Mouse (Mus musculus): ENCODE data around the gene Arv1.
A peak's percentile ranks its signal among the peaks of the same experiment; 100 is the strongest.

Gene Arv1

DNA sequence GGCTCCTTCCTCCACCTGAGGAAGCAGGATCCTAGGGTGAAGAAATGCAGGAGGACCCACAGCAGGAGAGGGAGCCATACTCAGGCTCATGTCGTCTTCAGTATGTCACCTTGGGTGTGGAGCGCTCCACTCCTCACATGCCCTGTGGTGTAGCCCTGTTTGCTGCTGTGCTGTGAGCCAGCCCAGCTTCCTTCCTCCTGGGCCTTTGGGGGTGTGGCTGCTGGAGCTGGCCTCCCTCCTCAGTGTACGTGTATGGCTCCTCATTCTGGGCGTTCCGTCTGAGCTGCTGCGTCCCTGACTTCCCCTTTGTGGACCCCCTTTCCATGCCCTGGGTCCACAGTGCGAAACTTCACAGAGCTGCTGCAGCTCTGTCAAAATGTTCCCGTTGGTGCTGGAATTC lies 10.9 kb downstream of the Arv1 start:
- DNase-seq = no peak

DNA sequence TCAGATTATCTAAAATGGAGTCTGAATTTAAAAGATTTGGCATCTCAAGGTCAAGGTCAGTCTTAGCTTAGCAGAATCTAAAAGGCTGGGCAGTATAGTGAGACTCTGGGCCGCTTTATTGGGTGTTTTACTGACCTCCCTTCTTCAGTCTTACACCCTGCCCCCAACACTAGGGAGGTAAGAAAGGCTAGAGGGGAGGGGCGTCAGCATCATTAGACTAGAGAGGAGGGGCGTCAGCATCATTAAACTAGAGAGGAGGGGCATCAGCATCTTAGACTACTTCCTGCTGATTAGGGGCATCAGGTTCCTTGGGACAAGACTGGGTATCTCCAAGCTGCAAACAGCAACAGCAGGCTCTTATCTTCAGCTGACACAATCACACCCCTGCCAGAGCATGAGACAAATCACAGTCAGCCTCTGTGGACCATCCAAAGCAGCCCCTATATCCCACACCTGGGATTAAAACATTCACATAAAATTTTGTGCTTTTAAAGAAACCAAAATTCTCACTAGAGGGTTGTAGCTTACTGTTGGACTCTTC lies 13.5 kb downstream of the Arv1 start:
- no peak for DNase-seq

- DNase-seq = peak in 1 of 2 experiments; percentile 17
Observed at GRCm38 (mm10) chr8:124739268-124739667, 17.3 kb downstream of the Arv1 start.

DNA sequence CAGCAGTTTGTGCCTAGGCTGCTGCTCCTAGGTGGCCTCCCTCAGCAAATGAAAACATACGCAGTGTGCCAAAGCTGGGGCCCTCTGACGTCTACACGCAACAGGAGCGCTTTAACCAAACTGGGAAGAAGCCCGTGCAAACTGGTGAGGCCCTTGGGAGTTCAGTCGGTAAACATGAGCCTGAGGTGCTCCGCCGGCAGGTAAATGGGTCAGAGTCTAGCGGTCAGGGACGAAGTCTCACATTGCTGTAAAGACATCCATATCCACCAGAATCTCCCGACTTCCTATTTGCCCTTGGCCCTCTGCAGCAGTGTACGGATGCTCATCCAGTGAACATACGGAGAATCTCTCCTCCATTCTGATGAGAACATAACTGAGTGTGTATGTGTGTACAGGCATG lies 24.7 kb downstream of the Arv1 start:
- no peak for DNase-seq

DNA sequence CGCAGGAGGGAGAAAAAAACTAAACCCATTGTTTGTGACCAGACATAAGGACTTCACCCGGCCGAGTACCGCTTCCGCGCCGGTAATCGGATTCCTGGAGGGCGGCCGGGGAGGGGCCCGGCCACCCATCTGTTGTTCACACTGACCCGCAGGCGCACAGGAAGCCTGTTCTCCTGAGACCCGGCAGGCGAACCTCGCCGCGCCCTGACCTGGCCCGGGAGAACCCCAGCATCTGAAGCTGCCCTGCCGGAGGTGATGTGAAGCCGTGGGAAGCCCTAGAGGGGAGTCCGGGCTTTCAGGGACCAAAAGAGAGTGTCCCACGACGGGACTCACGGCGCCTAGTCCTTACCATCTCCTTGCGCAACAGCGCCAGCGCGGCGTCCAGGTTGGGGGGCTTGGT lies 29.3 kb downstream of the Arv1 start:
- no peak for DNase-seq

GRCm38 (mm10) chr8:124751709-124752173 lies 29.8 kb downstream of the Arv1 start, which contains the start of gene Fam89a:
Gene Fam89a (minus strand): TSS chr8:124751832.
- DNase-seq = peak; percentile 66 to 72

- DNase-seq = no peak
Observed at GRCm38 (mm10) chr8:124752325-124752862, 30.5 kb downstream of the Arv1 start.

GRCm38 (mm10) chr8:124754101-124754791 lies 32.3 kb downstream of the Arv1 start:
- DNase-seq = no peak

DNA sequence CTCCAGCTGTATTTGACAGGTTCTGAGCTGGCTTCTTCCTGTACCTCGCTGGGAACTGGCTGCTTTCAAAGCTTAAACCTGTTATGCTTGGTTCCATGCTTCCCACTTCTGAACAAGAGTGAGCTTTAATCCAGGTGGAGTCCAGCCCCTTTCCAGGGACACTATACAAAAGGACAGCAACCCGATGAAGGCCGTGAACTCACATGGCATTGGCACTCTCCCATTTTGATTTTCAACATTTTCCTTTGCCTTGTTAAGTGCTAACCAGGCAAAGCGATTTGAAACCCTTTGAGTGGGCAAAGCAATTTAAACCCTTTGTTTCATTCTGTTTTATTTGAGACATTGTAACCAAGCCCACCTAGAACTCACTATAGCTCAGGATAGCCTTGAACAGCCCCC lies 32.9 kb downstream of the Arv1 start:
- no peak for DNase-seq

DNA sequence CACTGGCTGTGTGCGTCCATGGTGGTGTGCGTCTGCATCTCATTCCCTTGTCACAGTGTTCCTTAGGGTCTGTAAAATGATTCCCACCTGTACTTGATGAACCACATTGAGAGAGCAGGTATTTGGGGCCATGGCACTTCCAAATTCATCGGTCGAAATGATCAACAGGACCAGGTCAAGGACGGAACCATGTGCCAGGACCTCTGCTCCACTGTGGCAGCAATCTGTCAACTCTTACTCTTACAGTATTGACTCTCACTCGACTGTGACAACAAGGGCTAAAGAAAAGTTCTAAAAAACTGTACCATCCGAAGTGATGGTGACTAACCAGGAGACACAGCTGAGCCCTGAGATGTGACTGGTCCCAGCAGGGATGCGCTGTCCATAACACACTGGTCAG lies 33.5 kb downstream of the Arv1 start:
- DNase-seq = no peak

DNA sequence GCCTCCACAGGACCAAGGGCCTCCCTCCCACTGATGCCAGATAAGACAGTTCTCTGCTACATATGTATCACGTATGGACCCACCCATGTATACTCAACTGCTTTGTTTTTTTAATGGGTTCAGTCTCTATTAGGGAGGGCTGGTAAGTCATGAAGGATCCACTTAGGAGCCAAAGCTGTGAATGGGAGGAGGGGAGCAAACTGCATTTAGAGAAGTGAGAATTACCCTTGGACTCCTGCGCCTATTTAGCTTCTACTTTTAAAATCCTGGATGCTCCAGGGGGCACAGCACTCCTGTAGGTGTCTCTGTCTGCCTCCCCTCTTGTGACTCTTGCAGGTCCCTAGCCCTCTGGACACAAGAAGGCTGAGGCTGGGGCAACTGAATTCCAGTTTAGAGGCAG lies 34.2 kb downstream of the Arv1 start:
- no peak for DNase-seq

DNA sequence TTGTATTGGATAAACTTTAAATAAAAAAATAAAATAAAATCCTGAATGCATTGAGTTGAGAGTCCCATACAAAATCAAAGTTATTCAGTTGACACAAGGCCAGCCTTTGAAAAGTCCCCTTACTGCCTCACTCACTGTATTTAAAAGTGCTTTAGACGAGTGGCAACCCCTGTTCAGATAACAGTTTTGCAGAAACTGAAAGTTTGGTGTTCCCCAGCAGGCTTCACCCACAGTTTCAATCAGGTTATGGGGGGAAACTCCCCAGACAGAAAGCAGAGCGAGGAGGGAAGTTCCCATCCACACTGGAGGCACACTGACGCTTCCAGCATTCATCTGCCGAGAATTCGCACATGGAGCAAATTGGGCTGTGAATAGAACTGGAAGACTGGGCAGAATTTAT lies 34.7 kb downstream of the Arv1 start:
- DNase-seq = no peak

DNA sequence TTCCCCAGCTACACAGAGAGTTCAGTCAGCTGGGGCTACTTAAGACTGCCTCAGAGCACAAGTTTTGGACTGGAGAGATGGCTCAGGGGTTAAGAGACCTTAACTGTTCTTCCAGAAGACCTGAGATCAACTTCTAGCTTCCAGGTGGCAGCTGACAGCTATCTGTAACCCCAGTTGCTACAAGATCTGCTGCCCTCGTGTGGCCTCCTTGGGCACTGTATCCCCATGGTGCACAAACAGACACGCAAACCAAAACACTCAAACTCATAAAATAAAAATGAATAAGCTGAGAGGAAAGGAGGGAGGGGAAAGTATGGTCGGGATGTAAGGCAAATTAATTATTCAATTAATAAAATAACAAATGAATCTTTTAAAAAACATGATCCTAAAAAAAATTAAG lies 36.6 kb downstream of the Arv1 start:
- peak; percentile 47 to 59 for DNase-seq

GRCm38 (mm10) chr8:124763061-124763460 lies 41.1 kb downstream of the Arv1 start:
- no peak for DNase-seq

DNA sequence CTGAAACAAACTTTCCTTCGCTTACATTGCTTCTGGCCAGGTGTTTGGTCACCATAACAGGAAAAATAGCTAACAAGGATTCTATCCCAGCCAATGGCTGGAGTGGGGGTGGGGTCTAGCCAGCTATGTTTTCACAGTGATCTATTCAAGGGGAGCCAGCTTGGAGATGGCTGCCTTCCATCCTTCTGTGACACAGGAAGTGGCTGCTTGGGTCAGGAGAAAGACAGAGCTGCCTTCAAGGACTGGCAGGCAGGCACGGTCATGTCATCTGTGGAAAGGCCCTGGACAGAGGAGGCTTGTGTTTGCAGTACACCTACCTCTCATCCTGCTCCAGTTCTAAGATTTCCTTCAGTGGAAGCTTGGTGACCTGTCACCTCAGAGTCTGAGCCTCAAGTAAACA lies 50.5 kb downstream of the Arv1 start:
- no peak for DNase-seq

DNA sequence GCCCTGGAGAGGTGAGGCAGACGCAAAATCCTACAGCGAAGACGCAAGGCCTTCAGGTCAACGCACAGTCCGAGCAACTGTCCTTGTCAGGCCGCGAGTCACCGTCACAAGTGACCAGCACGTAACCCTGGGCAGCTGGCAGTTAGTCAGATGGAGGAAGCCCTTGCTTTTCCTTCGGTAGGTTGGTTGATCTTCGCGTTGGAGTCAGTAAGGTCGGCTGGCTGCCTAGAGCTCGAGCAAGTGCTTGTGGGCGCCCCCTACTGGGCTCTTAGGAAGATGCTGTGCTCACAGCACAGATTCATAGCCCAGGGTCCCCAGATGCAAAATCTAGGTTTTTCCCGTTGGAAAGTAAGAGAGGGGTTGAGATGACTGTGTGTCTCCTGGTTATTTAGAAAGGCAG lies 53.8 kb downstream of the Arv1 start:
- peak; percentile 49 to 58 for DNase-seq

GRCm38 (mm10) chr8:124780236-124780635 lies 58.3 kb downstream of the Arv1 start:
- no peak for DNase-seq

DNA sequence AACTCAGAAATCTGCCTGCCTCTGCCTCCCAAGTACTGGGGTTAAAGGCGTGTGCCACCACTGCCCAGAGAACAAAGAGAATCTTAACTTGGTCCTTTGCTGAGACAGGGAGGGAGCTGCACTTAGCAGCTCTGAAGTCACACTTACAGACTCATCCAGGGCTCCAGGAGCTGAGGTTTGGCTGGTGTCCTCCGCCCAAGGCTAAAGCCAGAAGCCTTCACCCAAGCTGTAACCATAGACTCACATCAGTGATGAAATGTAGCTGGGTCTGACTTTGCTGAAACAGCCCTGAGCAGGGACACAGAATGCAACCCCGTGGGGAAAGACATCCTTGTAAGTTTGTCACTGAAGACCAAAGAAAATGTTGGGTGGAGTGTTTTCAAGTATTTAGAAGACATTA lies 60.5 kb downstream of the Arv1 start:
- DNase-seq = no peak

DNA sequence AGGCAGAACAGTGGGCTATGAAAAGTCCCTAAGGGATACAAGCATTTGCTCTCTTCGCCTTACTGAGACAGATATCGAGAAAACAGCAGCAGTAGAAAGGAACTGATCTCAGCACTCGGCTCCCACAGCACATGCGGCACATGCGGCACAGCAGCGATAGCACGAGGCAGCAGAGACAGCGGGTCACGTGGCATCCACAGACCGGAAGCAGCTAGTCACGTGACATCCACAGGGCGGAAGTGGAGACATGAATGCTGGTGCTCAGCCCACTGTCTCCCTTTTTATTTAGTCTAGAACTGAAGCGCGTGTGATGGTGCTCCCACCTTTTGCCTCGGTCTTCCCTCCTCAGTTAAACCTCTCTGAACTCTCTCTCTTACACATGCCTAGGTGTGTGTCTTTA lies 61.3 kb downstream of the Arv1 start:
- DNase-seq = no peak

Data from thymus, postnatal 36 days (tissue).